Mouse (Mus musculus): ENCODE data around the gene Sos1.

GRCm38 (mm10) chr17:80515513-80515912 lies 35.3 kb upstream of the Sos1 start:
- TF ChIP-seq GATA1 (IDR thresholded peaks at IDR 0.05; ENCODE audit: borderline replicate concordance, low read length): no peak
- no peak for TF ChIP-seq CTCF (IDR thresholded peaks at IDR 0.05; ENCODE audit: low read depth, low read length)
- no peak for TF ChIP-seq POLR2AphosphoS5 (IDR thresholded peaks at IDR 0.05; ENCODE audit: insufficient replicate concordance, low read depth, low read length)
- no peak for TF ChIP-seq TAL1 (conservative IDR thresholded peaks at IDR 0.05; ENCODE audit: low read depth, low read length)

Data from G1E (cell line).